Mouse (Mus musculus) kidney, embryonic 15.5 days (tissue): ENCODE measurements around the gene Nol9. TPM values are rescaled to one million over a fixed set of nuclear protein-coding genes. Genes with fewer than 3 reads are reported as not detected.

Experiments
- ATAC-seq: fragments of 200-750 bp; cut with Nextera tagmentation; replicated peaks from 2 replicates; pipeline ENCODE4 v1.8.0; 2017; ENCODE audit warnings: moderate TSS enrichment; ENCODE audit not compliant: low FRiP score
- H3K27ac ChIP-seq: fragments of 300-500 bp; sonication (generic); 2 replicates; pipeline ENCODE4 v1.5.1; 2015; ENCODE audit warnings: mild to moderate bottlenecking, inconsistent platforms
- H3K27me3 ChIP-seq: fragments of 300-500 bp; sonication (generic); 2 replicates; pipeline ENCODE4 v1.6.1; 2015; ENCODE audit warnings: inconsistent platforms
- H3K36me3 ChIP-seq: fragments of 300-500 bp; sonication (generic); 2 replicates; pipeline ENCODE4 v1.6.1; 2015; ENCODE audit warnings: inconsistent platforms
- H3K4me1 ChIP-seq: fragments of 300-500 bp; sonication (generic); 2 replicates; pipeline ENCODE4 v1.6.1; 2015; ENCODE audit warnings: inconsistent platforms
- H3K4me2 ChIP-seq: fragments of 300-500 bp; sonication (generic); 2 replicates; pipeline ENCODE4 v1.6.1; 2015; ENCODE audit warnings: moderate library complexity, mild to moderate bottlenecking, inconsistent platforms
- H3K4me3 ChIP-seq: fragments of 300-500 bp; sonication (generic); replicated peaks from 2 replicates; pipeline ENCODE4 v1.5.1; 2015; ENCODE audit warnings: mild to moderate bottlenecking, inconsistent platforms
- H3K9ac ChIP-seq: fragments of 300-500 bp; sonication (generic); 2 replicates; pipeline ENCODE4 v1.6.1; 2015; ENCODE audit warnings: mild to moderate bottlenecking, inconsistent platforms
- H3K9me3 ChIP-seq: fragments of 300-500 bp; sonication (generic); replicated peaks from 2 replicates; pipeline ENCODE4 v1.6.1; 2016; ENCODE audit warnings: inconsistent platforms
- WGBS: fragments of 180-500 bp; shearing (Covaris S2); methylation state at CpG from one replicate; pipeline ENCODE4 v1.1.7; 2015; ENCODE audit warnings: mixed read lengths; 5-methylcytosine and 5-hydroxymethylcytosine counted together
- polyA plus RNA-seq: library from polyadenylated mRNA; unstranded; fragments of >200 nt; fragmentation: Nextera tagmentation; extraction: Ambion mirVana; gene quantifications from 2 replicates; pipeline ENCODE4 v1.2.1, GENCODE M21; 2015

Nol9 gene
- polyA plus RNA-seq, 1 experiment from 2014 or later: 36.8 TPM

DNA sequence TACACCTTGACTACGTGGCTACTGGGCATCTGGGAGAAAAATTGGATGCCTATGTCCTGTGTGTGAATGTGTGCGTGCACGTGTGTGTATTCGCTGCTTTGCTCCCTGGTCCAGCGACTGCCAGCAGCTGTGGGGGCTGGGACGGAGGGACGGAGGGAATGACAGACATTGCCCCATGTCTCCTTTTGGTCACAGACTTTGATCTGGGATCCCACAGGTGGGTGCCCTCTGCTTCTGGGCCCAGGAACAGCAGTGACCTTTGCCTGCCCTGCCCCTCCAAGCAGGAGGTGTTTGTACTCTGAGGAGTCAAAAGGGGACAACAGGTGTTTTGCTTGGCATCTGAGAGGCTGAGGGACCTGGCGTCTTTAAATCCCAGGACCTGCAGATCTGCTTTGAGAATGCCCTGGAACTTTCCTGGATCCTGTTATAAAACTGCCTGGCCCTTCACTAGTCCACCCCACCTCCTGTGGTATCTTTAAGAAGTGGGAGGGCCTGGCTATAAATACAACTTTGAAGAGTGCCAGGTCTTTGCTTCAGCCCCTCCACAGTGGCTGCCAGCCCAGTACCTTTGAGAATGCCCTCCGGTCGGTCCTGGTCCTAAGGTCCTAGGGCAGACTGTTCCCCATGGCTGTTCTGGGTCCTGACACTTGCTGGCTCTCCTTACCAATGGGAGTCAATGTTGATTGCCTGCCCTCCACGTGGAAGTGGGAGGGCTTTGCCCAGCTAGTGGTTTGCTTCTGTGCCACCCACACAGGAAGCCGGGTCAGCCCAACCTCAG lies 25.9 kb upstream of the Nol9 start:
- 78% methylated on average over 12 of the region's 12 CpGs for WGBS
- Histone ChIP-seq H3K4me1 (peaks cover 37% of the 10 kb centered on the region), H3K4me3 (no peak overlapping the region), H3K36me3 (peaks cover 52% of the 10 kb centered on the region), H3K4me2 (no peak overlapping the region), H3K9ac (no peak overlapping the region), H3K27me3 (no peaks in the 10 kb centered on the region), H3K27ac (no peak overlapping the region), H3K9me3 (no peaks in the 10 kb centered on the region)
- ATAC-seq: no peak

DNA sequence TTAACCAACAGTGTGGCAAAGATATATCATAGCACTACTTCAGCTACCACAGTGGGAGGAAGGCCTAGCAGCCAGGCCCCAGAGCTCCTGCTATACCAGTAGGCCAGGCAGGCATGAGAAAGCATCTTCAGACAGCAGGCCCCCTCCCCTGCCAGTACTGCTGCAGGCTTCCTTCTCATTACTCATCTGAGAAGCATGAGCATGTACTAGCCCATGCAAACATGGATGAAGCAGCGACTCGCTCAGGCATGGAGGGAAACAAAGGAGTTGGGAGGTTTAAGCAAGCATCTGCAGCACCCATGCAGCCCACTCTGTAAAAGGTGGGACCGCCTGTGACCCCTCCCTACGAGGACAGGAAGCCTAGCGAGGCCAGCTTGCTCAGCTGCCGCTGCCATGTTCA lies 20.0 kb upstream of the Nol9 start:
- ATAC-seq: no peak
- peaks cover 90% of the 10 kb centered on the region for H3K36me3 ChIP-seq
- WGBS: 86% methylated on average over 6 of the region's 6 CpGs
- no peak overlapping the region for H3K4me2 ChIP-seq
- no peaks in the 10 kb centered on the region for H3K27me3 ChIP-seq
- H3K4me1 ChIP-seq: peaks cover 9% of the 10 kb centered on the region; the same call in 1 of the 2 replicates
- H3K4me3 ChIP-seq: no peak overlapping the region
- no peaks in the 10 kb centered on the region for H3K9me3 ChIP-seq
- H3K9ac ChIP-seq: no peak overlapping the region
- H3K27ac ChIP-seq: no peak overlapping the region

GRCm38 (mm10) chr4:152020024-152020423 lies 19.1 kb upstream of the Nol9 start:
- WGBS: 91% methylated on average over 21 of the region's 21 CpGs
- Histone ChIP-seq H3K27ac (no peak overlapping the region), H3K9me3 (no peaks in the 10 kb centered on the region), H3K4me1 (peaks cover 17% of the 10 kb centered on the region), H3K4me3 (no peak overlapping the region), H3K27me3 (no peaks in the 10 kb centered on the region), H3K36me3 (peaks cover 90% of the 10 kb centered on the region), H3K4me2 (no peak overlapping the region), H3K9ac (no peak overlapping the region)
- ATAC-seq: no peak

GRCm38 (mm10) chr4:152021568-152022097 lies 17.5 kb upstream of the Nol9 start:
- no peak overlapping the region for H3K9ac ChIP-seq
- no peak overlapping the region for H3K4me3 ChIP-seq
- WGBS: 81% methylated on average over 12 of the region's 12 CpGs
- ATAC-seq: no peak
- H3K27ac ChIP-seq: no peak overlapping the region
- H3K27me3 ChIP-seq: no peaks in the 10 kb centered on the region
- peaks cover 82% of the 10 kb centered on the region for H3K36me3 ChIP-seq
- H3K9me3 ChIP-seq: no peaks in the 10 kb centered on the region
- no peak overlapping the region for H3K4me2 ChIP-seq
- H3K4me1 ChIP-seq: peaks cover 33% of the 10 kb centered on the region

- no peak overlapping the region for H3K27ac ChIP-seq
- H3K4me1 ChIP-seq: peaks cover 37% of the 10 kb centered on the region
- H3K9me3 ChIP-seq: no peaks in the 10 kb centered on the region
- H3K27me3 ChIP-seq: no peaks in the 10 kb centered on the region
- ATAC-seq: no peak
- peaks cover 79% of the 10 kb centered on the region for H3K36me3 ChIP-seq
- WGBS: 89% methylated on average over 8 of the region's 8 CpGs
- H3K4me2 ChIP-seq: no peak overlapping the region
- no peak overlapping the region for H3K4me3 ChIP-seq
- H3K9ac ChIP-seq: no peak overlapping the region
These were observed 16.6 kb upstream of the Nol9 start for GRCm38 (mm10) chr4:152022506-152022905.

DNA sequence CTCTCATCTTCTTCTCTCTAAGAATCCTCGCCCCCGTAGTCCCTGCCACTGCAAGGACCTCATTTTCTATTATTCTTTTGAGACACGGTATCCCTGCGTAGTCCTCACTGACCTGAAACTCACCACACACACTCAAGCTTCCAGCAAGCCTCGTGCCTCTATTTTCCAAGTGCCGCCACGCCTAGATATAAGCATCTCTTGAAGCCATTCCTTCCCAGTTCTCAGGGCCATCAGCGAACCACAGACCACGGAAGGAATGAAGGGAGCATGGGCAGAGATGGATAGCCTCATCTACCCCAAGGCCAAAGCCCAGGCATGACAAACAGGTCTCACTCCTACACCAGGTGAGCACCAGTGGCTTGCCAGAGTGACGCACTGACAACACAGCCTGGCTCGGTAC lies 14.6 kb upstream of the Nol9 start:
- 93% methylated on average over 11 of the region's 11 CpGs for WGBS
- H3K27me3 ChIP-seq: no peaks in the 10 kb centered on the region
- no peak for ATAC-seq
- no peaks in the 10 kb centered on the region for H3K9me3 ChIP-seq
- H3K36me3 ChIP-seq: peaks cover 64% of the 10 kb centered on the region
- no peak overlapping the region for H3K4me3 ChIP-seq
- H3K4me1 ChIP-seq: peaks cover 50% of the 10 kb centered on the region
- no peak overlapping the region for H3K27ac ChIP-seq
- H3K4me2 ChIP-seq: no peak overlapping the region
- H3K9ac ChIP-seq: no peak overlapping the region

DNA sequence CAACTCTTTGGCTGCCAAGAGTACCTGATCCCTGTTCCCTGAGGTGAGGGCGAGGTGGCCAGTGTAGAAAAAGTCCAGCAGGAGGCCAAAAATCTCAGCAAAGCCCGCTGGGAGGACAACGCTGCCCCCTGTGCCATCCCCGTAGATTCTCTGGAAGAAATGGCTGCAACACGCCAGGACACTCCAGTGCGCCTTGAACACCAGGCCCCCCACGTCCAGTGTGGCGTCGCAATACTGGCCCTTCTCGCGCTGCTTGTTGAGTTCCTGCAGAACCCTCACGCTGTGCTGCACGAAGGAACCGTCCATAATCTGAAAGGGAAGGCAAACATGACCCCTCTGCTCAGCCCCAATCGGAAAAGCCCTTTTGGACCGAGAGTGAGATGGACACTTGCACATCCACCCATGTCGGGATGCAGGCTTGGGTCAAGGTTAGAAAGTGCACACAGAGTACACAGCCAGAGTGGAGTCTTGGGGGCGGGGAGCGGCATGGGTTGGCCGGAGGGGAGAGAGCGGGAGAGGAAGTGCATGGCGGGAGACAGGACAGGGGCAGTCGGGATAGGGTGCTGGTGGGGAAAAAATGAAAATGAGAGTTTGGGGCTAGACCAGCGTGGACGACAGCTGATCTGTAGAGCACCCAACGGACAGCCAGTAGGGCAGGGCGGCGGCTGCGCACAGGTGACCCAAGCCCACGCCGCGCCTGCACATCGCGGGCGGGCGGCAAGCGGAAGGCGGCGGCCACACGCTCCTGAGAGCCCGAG lies 12.2 kb upstream of the Nol9 start:
- peak overlapping the region; percentile 85 for H3K27ac ChIP-seq
- peaks cover 40% of the 10 kb centered on the region for H3K36me3 ChIP-seq
- peak overlapping the region; percentile 89 for H3K4me2 ChIP-seq
- peak overlapping the region; percentile 76 for H3K4me3 ChIP-seq
- H3K27me3 ChIP-seq: no peaks in the 10 kb centered on the region
- H3K9ac ChIP-seq: peak overlapping the region; percentile 80
- WGBS: 3% methylated on average over 40 of the region's 41 CpGs
- H3K9me3 ChIP-seq: no peaks in the 10 kb centered on the region
- peaks cover 55% of the 10 kb centered on the region for H3K4me1 ChIP-seq
- ATAC-seq: peak; percentile 67

- Histone ChIP-seq H3K4me2 (peak within 1 kb of the TSS; percentile 89), H3K4me1 (peaks cover 54% of the 10 kb centered on the region), H3K27me3 (no peaks in the 10 kb centered on the region), H3K27ac (peak within 1 kb of the TSS; percentile 85), H3K36me3 (peaks cover 34% of the 10 kb centered on the region), H3K9me3 (no peaks in the 10 kb centered on the region), H3K4me3 (peak within 1 kb of the TSS; percentile 76), H3K9ac (peak within 1 kb of the TSS; percentile 80)
- ATAC-seq: peak; percentile 98
- WGBS: under 1% methylated on average over 35 of the region's 35 CpGs
These were observed 11.6 kb upstream of the Nol9 start, which contains the start of gene Zbtb48 for GRCm38 (mm10) chr4:152027524-152027923. Gene Zbtb48, minus strand, starts transcription at chr4:152027671.

DNA sequence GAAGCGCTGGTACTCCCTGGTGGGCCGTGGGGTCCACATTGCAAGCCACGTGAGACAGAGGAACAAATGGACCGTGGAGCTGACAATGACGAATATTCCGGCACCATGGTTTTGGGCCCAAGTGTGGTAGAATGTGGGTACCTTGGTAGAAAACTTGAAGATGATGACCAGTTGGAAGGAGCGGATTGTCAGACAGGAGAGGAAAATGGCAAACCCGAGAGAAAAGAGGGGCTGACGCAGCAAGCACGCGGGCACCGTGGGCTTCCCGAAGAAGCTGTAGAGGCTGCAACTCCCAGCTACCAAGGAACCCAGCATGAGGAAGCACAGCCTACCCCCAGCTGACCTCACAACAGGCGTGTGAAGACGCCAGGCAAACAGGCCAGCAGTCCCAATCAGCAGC lies 10.7 kb upstream of the Nol9 start:
- Histone ChIP-seq H3K9me3 (no peaks in the 10 kb centered on the region), H3K27me3 (no peaks in the 10 kb centered on the region), H3K9ac (peak overlapping the region; percentile 31; the same call in 1 of the 2 replicates), H3K4me1 (peaks cover 48% of the 10 kb centered on the region), H3K27ac (no peak overlapping the region), H3K4me2 (peak overlapping the region; percentile 89), H3K36me3 (peaks cover 24% of the 10 kb centered on the region), H3K4me3 (peak overlapping the region; percentile 76)
- ATAC-seq: no peak
- WGBS: 57% methylated on average over 15 of the region's 15 CpGs

GRCm38 (mm10) chr4:152029087-152029486 lies 10.0 kb upstream of the Nol9 start:
- Histone ChIP-seq H3K9me3 (no peaks in the 10 kb centered on the region), H3K27ac (no peak overlapping the region), H3K4me3 (0 out of 2 replicates have a peak overlapping the region, but pooled peaks have one; percentile 76), H3K9ac (no peak overlapping the region), H3K4me2 (no peak overlapping the region), H3K4me1 (peaks cover 46% of the 10 kb centered on the region), H3K36me3 (peaks cover 18% of the 10 kb centered on the region; the same call in 1 of the 2 replicates), H3K27me3 (no peaks in the 10 kb centered on the region)
- ATAC-seq: no peak
- WGBS: 46% methylated on average over 5 of the region's 5 CpGs

GRCm38 (mm10) chr4:152029997-152030396 lies 9.1 kb upstream of the Nol9 start:
- no peak overlapping the region for H3K9ac ChIP-seq
- ATAC-seq: no peak
- H3K9me3 ChIP-seq: no peaks in the 10 kb centered on the region
- H3K4me3 ChIP-seq: no peak overlapping the region
- no peak overlapping the region for H3K27ac ChIP-seq
- WGBS: 81% methylated on average over 4 of the region's 4 CpGs
- H3K27me3 ChIP-seq: no peaks in the 10 kb centered on the region
- H3K4me1 ChIP-seq: peaks cover 39% of the 10 kb centered on the region
- H3K4me2 ChIP-seq: no peak overlapping the region
- H3K36me3 ChIP-seq: peaks cover 9% of the 10 kb centered on the region; the same call in 1 of the 2 replicates

DNA sequence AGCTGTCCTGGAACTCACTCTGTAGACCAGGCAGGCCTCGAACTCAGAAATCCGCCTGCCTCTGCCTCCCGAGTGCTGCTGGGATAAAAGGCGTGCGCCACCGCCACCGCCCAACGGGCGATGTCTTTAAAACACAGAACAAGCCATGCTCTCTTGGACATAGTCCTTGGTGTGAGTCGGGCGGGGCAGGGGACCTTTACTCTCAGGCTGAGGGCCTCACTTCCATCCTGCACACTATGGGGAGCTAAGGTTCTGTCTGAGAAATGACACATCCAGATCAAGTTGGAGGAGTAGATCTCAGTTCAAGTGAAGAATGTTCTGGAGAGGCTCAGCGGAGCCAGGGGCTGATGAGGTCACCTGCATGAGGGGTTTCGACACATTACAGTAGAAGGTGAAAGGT lies 6.2 kb upstream of the Nol9 start:
- Histone ChIP-seq H3K36me3 (no peaks in the 10 kb centered on the region), H3K9me3 (no peaks in the 10 kb centered on the region), H3K4me2 (no peak overlapping the region), H3K27ac (no peak overlapping the region), H3K4me3 (no peak overlapping the region), H3K9ac (no peak overlapping the region), H3K4me1 (peaks cover 16% of the 10 kb centered on the region), H3K27me3 (no peaks in the 10 kb centered on the region)
- ATAC-seq: no peak
- 88% methylated on average over 13 of the region's 13 CpGs for WGBS
